Mouse (Mus musculus) G1E (cell line): ENCODE measurements around the gene Isoc2b.

Experiments used
- CTCF ChIP-seq: IDR thresholded peaks from 2 replicates; pipeline ENCODE4 v1.5.1; 2012; ENCODE audit warnings: low read depth, low read length, inconsistent platforms, mixed read lengths
- GATA1 ChIP-seq: IDR thresholded peaks from 2 replicates; pipeline ENCODE4 v1.6.1; 2012; ENCODE audit warnings: borderline replicate concordance, low read length, inconsistent platforms, mixed read lengths
- GATA2 ChIP-seq: IDR thresholded peaks from 2 replicates; pipeline ENCODE4 v1.6.1; 2012; ENCODE audit warnings: low read depth, low read length, inconsistent platforms, borderline replicate concordance
- POLR2AphosphoS5 ChIP-seq: IDR thresholded peaks from 2 replicates; pipeline ENCODE4 v1.6.1; 2012; ENCODE audit warnings: low read depth, low read length, inconsistent platforms; ENCODE audit not compliant: insufficient replicate concordance
- TAL1 ChIP-seq: conservative IDR thresholded peaks from 2 replicates; pipeline ENCODE4 v1.6.1; 2012; ENCODE audit warnings: low read depth, low read length, inconsistent platforms, mixed read lengths

- TF ChIP-seq CTCF (no peak), GATA1 (no peak), GATA2 (no peak), TAL1 (no peak), POLR2AphosphoS5 (no peak)
Measured at GRCm38 (mm10) chr7:4912248-4912647, 42.2 kb upstream of the Isoc2b start.
